Mouse (Mus musculus) C2C12 (cell line): ENCODE results near the gene Themis. TPM values are rescaled to one million over a fixed set of nuclear protein-coding genes. Genes with fewer than 3 reads are reported as not detected.

Experiments
- H3K27me3 ChIP-seq: one replicate; pipeline ENCODE4 v1.6.1; 2011; ENCODE audit not compliant: control insufficient read depth, insufficient read depth, insufficient read length
- H3K36me3 ChIP-seq: one replicate; pipeline ENCODE4 v1.6.1; 2011; ENCODE audit not compliant: control insufficient read depth, insufficient read depth
- H3K4me3 ChIP-seq: one replicate; pipeline ENCODE4 v1.5.1; 2011; ENCODE audit warnings: mild to moderate bottlenecking, control low read depth; ENCODE audit not compliant: poor library complexity, insufficient read depth, severe bottlenecking
- H3K79me2 ChIP-seq: one replicate; pipeline ENCODE4 v1.6.1; 2011; ENCODE audit not compliant: control insufficient read depth, insufficient read depth
- H3K79me3 ChIP-seq: one replicate; pipeline ENCODE4 v1.6.1; 2011; ENCODE audit warnings: low read depth, control low read depth
- H3ac ChIP-seq: one replicate; pipeline ENCODE3; 2011; ENCODE audit warnings: low read depth; ENCODE audit not compliant: control insufficient read depth, insufficient read length
- CEBPB ChIP-seq: IDR thresholded peaks from one replicate; pipeline ENCODE4 v1.6.1; 2011; ENCODE audit warnings: low read depth, mild to moderate bottlenecking, control low read depth, moderate library complexity
- CTCF ChIP-seq: IDR thresholded peaks from one replicate; pipeline ENCODE4 v1.5.1; 2011; ENCODE audit not compliant: control insufficient read depth, insufficient read depth, insufficient read length
- FOSL1 ChIP-seq: IDR thresholded peaks from one replicate; pipeline ENCODE4 v1.8.0; 2011; ENCODE audit warnings: mild to moderate bottlenecking, low read length; ENCODE audit not compliant: poor library complexity, insufficient read depth, severe bottlenecking
- MAX ChIP-seq: IDR thresholded peaks from one replicate; pipeline ENCODE4 v1.6.1; 2011; ENCODE audit warnings: mild to moderate bottlenecking, control low read depth
- MYOD1 ChIP-seq: IDR thresholded peaks from one replicate; pipeline ENCODE4 v1.6.1; 2011; ENCODE audit warnings: low read depth; ENCODE audit not compliant: control insufficient read depth, insufficient read length
- MYOG ChIP-seq: IDR thresholded peaks from one replicate; pipeline ENCODE4 v1.6.1; 2011; ENCODE audit not compliant: control insufficient read depth, insufficient read length; ENCODE audit errors: extremely low read depth
- USF1 ChIP-seq: IDR thresholded peaks from one replicate; pipeline ENCODE4 v1.6.1; 2011; ENCODE audit warnings: low read depth, mild to moderate bottlenecking, control low read depth, moderate library complexity
- polyA plus RNA-seq: library from polyadenylated mRNA; unstranded; fragments of >200 nt; fragmentation: generic; extraction: Trizol; gene quantifications from one replicate; pipeline ENCODE4 v1.2.1, GENCODE M21; 2012; ENCODE audit warnings: missing spikeins

Gene Themis
- polyA plus RNA-seq, 1 experiment: not detected

- no peak for TF ChIP-seq USF1
- TF ChIP-seq FOSL1: no peak
- TF ChIP-seq CEBPB: no peak
- no peak for TF ChIP-seq MAX
- no peak for TF ChIP-seq MYOG
Measured at GRCm38 (mm10) chr10:28890886-28891285, 222.7 kb downstream of the Themis start.

GRCm38 (mm10) chr10:28898351-28898750 is 230.2 kb downstream of the Themis start:
- Histone ChIP-seq H3K79me2 (no peaks in the 10 kb centered on the region), H3K27me3 (no peaks in the 10 kb centered on the region), H3K79me3 (no peaks in the 10 kb centered on the region), H3K36me3 (no peaks in the 10 kb centered on the region), H3ac (no peak overlapping the region), H3K4me3 (no peak overlapping the region)
- TF ChIP-seq CEBPB (no peak), USF1 (no peak), FOSL1 (no peak), MAX (no peak), MYOD1 (no peak), CTCF (no peak), MYOG (no peak)

More at GRCm38 (mm10) chr10:28890886-28891285, 222.7 kb downstream of the Themis start:
- no peaks in the 10 kb centered on the region for H3K79me3 ChIP-seq
- no peak overlapping the region for H3K4me3 ChIP-seq
- H3K36me3 ChIP-seq: no peaks in the 10 kb centered on the region
- H3ac ChIP-seq: no peak overlapping the region
- H3K27me3 ChIP-seq: no peaks in the 10 kb centered on the region
- no peaks in the 10 kb centered on the region for H3K79me2 ChIP-seq
